Mouse (Mus musculus): ENCODE results near the gene Nmur1. TPM values are rescaled to one million over a fixed set of nuclear protein-coding genes. Genes with fewer than 3 reads are reported as not detected.

The Nmur1 gene
- polyA plus RNA-seq, 1 experiment = 0.02 TPM

DNA sequence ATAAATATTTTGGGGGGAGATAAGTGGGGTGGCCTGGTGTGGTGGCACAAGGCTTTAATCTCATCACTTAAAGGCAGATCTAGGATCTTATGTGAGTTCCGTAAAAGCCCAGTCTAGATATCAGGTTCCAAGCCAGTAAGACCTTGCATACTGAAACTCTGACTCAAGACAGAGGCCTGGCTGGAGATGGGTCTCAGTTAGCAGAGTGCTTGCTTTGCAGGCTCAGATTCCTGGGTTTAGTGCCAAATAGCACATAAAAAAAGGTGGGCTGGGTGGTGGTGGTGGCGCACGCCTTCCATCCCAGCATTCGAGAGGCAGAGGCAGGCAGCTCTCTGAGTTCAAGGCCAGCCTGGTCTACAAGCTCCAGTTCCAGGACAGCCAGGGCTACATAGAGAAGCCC lies 43.8 kb upstream of the Nmur1 start:
- TF ChIP-seq FOSL1 (IDR thresholded peaks at IDR 0.05; ENCODE audit: insufficient read depth, low read length, poor library complexity, severe bottlenecking) (no peak), USF1 (IDR thresholded peaks at IDR 0.05; ENCODE audit: low read depth) (no peak), CEBPB (IDR thresholded peaks at IDR 0.05; ENCODE audit: low read depth) (no peak), CTCF (IDR thresholded peaks at IDR 0.05; ENCODE audit: control insufficient read depth, insufficient read depth, insufficient read length) (no peak), MYOD1 (IDR thresholded peaks at IDR 0.05; ENCODE audit: control insufficient read depth, insufficient read length, low read depth) (no peak), MYOG (IDR thresholded peaks at IDR 0.05; ENCODE audit: control insufficient read depth, extremely low read depth, insufficient read length) (no peak), MAX (IDR thresholded peaks at IDR 0.05) (no peak)

DNA sequence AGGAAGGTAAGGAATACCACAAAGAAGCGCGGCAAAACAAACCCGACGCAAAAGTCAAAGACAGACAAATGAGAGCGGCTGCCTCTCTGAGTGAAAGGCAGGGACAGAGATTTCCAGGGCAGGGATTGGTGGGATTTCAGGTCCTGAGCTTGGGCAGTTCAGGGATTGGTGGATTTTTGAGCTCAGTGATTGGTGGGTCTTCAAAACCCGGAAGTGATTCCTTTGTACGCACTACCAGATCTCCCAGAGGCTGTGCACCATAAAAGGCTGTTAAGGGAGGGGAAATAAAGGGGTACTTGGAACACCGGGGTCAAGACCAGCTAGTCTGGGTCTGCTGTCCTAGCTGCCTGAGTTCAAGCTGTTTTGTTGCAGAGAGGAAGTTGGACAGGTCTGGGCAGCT lies 41.4 kb upstream of the Nmur1 start:
- Histone ChIP-seq H3K36me3 (ENCODE audit: control insufficient read depth, insufficient read depth) (no peaks in the 10 kb centered on the region), H3K27me3 (ENCODE audit: control insufficient read depth, insufficient read depth, insufficient read length) (no peaks in the 10 kb centered on the region), H3K4me3 (ENCODE audit: insufficient read depth, poor library complexity, severe bottlenecking) (no peak overlapping the region), H3K79me2 (ENCODE audit: control insufficient read depth, insufficient read depth) (no peaks in the 10 kb centered on the region), H3K79me3 (ENCODE audit: low read depth) (no peaks in the 10 kb centered on the region), H3ac (ENCODE audit: control insufficient read depth, insufficient read length, low read depth) (no peak overlapping the region)
- TF ChIP-seq MYOG (IDR thresholded peaks at IDR 0.05; ENCODE audit: control insufficient read depth, extremely low read depth, insufficient read length) (no peak), MAX (IDR thresholded peaks at IDR 0.05) (no peak), CTCF (IDR thresholded peaks at IDR 0.05; ENCODE audit: control insufficient read depth, insufficient read depth, insufficient read length) (no peak), USF1 (IDR thresholded peaks at IDR 0.05; ENCODE audit: low read depth) (no peak), MYOD1 (IDR thresholded peaks at IDR 0.05; ENCODE audit: control insufficient read depth, insufficient read length, low read depth) (no peak), CEBPB (IDR thresholded peaks at IDR 0.05; ENCODE audit: low read depth) (no peak), FOSL1 (IDR thresholded peaks at IDR 0.05; ENCODE audit: insufficient read depth, low read length, poor library complexity, severe bottlenecking) (no peak)

More for the DNA sequence above, 43.8 kb upstream of the Nmur1 start:
- Histone ChIP-seq H3K4me3 (ENCODE audit: insufficient read depth, poor library complexity, severe bottlenecking) (no peak overlapping the region), H3K27me3 (ENCODE audit: control insufficient read depth, insufficient read depth, insufficient read length) (no peaks in the 10 kb centered on the region), H3K36me3 (ENCODE audit: control insufficient read depth, insufficient read depth) (no peaks in the 10 kb centered on the region), H3K79me2 (ENCODE audit: control insufficient read depth, insufficient read depth) (no peaks in the 10 kb centered on the region), H3ac (ENCODE audit: control insufficient read depth, insufficient read length, low read depth) (no peak overlapping the region), H3K79me3 (ENCODE audit: low read depth) (no peaks in the 10 kb centered on the region)

DNA sequence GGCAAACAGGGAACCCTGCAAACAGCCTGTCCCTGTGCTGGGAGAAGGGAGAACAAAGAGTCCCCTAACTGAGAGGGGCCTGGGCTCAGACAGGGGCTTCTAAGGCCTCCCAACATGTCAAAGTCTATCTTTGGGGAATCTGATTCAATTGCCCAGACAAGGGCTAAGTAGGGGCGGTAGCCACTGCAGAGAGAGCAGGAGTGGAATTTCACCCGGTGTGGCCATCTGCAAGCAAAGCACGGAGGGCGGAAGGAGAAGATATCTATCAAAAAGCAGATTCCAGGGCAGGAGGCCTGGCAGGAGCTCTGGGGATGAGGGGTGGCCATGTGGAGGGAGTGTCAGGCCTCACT lies 38.8 kb upstream of the Nmur1 start:
- H3K36me3 ChIP-seq (ENCODE audit: control insufficient read depth, insufficient read depth) = no peaks in the 10 kb centered on the region
- H3K79me2 ChIP-seq (ENCODE audit: control insufficient read depth, insufficient read depth) = no peaks in the 10 kb centered on the region
- no peaks in the 10 kb centered on the region for H3K79me3 ChIP-seq (ENCODE audit: low read depth)
- H3K27me3 ChIP-seq (ENCODE audit: control insufficient read depth, insufficient read depth, insufficient read length) = no peaks in the 10 kb centered on the region
- no peak for TF ChIP-seq MYOD1 (IDR thresholded peaks at IDR 0.05; ENCODE audit: control insufficient read depth, insufficient read length, low read depth)
- H3ac ChIP-seq (ENCODE audit: control insufficient read depth, insufficient read length, low read depth) = no peak overlapping the region
- no peak overlapping the region for H3K4me3 ChIP-seq (ENCODE audit: insufficient read depth, poor library complexity, severe bottlenecking)

DNA sequence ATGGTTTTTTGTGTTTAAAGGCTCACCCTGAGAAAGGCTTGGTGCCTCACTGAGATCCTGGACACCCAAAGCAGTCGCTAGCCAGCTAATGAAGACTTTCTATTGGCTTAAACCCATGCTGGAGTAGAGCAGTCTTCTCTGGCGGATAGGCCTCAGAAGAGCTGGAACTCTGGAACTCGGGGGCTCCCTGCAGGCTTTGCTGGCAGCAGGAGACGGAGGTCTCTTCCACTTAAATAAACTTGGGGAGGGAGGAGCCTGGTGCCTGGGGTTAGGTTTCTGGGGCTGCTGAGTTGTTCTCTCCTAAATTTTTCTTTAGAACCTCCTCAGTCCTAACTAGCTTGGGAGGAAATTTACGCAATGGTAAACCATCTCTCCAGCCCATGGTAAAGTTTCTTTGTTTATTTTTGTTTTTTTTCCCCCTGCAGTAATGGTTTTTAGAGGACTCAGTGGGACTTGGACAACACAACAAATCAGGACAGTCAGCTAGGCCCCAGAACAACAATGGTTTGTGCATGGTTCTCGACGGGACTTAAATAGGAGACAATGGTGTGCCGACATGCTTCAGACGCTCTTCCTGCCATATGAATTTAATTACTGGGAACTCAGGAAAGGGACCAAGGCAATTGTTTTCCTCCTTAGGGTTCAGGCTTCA lies 38.3 kb upstream of the Nmur1 start:
- Histone ChIP-seq H3K27me3 (ENCODE audit: control insufficient read depth, insufficient read depth, insufficient read length) (no peaks in the 10 kb centered on the region), H3K79me3 (ENCODE audit: low read depth) (no peaks in the 10 kb centered on the region), H3K79me2 (ENCODE audit: control insufficient read depth, insufficient read depth) (no peaks in the 10 kb centered on the region), H3K4me3 (ENCODE audit: insufficient read depth, poor library complexity, severe bottlenecking) (no peak overlapping the region), H3ac (ENCODE audit: control insufficient read depth, insufficient read length, low read depth) (no peak overlapping the region), H3K36me3 (ENCODE audit: control insufficient read depth, insufficient read depth) (no peaks in the 10 kb centered on the region)
- TF ChIP-seq CEBPB (IDR thresholded peaks at IDR 0.05; ENCODE audit: low read depth) = no peak
- no peak for TF ChIP-seq CTCF (IDR thresholded peaks at IDR 0.05; ENCODE audit: control insufficient read depth, insufficient read depth, insufficient read length)
- no peak for TF ChIP-seq MYOG (IDR thresholded peaks at IDR 0.05; ENCODE audit: control insufficient read depth, extremely low read depth, insufficient read length)
- no peak for TF ChIP-seq USF1 (IDR thresholded peaks at IDR 0.05; ENCODE audit: low read depth)
- no peak for TF ChIP-seq FOSL1 (IDR thresholded peaks at IDR 0.05; ENCODE audit: insufficient read depth, low read length, poor library complexity, severe bottlenecking)
- no peak for TF ChIP-seq MAX (IDR thresholded peaks at IDR 0.05)
- no peak for TF ChIP-seq MYOD1 (IDR thresholded peaks at IDR 0.05; ENCODE audit: control insufficient read depth, insufficient read length, low read depth)

DNA sequence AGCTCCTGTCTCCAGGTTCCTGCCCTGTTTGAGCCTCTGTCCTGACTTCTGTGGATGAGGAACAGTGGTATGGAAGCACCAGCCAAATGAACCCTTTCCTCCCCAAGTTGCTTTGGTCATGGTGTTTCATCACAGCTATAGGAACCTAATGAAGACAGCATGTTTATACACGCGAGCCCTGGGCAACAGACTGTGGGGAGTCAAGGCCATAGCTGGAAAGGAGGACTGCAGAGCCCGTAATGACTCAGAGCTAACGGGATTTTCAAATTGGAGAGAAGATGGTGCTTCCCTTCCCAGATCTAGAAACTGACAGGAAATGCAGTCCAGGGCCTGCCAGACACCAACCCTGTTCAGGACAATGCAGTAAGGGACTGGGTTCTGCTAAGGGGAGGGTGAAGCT lies 33.3 kb upstream of the Nmur1 start:
- Histone ChIP-seq H3K4me3 (ENCODE audit: insufficient read depth, poor library complexity, severe bottlenecking) (no peak overlapping the region), H3K79me2 (ENCODE audit: control insufficient read depth, insufficient read depth) (no peaks in the 10 kb centered on the region), H3ac (ENCODE audit: control insufficient read depth, insufficient read length, low read depth) (no peak overlapping the region), H3K79me3 (ENCODE audit: low read depth) (no peaks in the 10 kb centered on the region), H3K36me3 (ENCODE audit: control insufficient read depth, insufficient read depth) (no peaks in the 10 kb centered on the region), H3K27me3 (ENCODE audit: control insufficient read depth, insufficient read depth, insufficient read length) (no peaks in the 10 kb centered on the region)
- TF ChIP-seq MYOD1 (IDR thresholded peaks at IDR 0.05; ENCODE audit: control insufficient read depth, insufficient read length, low read depth) (no peak), FOSL1 (IDR thresholded peaks at IDR 0.05; ENCODE audit: insufficient read depth, low read length, poor library complexity, severe bottlenecking) (no peak), CTCF (IDR thresholded peaks at IDR 0.05; ENCODE audit: control insufficient read depth, insufficient read depth, insufficient read length) (no peak), USF1 (IDR thresholded peaks at IDR 0.05; ENCODE audit: low read depth) (no peak), MYOG (IDR thresholded peaks at IDR 0.05; ENCODE audit: control insufficient read depth, extremely low read depth, insufficient read length) (no peak), MAX (IDR thresholded peaks at IDR 0.05) (no peak), CEBPB (IDR thresholded peaks at IDR 0.05; ENCODE audit: low read depth) (no peak)
